Mouse (Mus musculus) cerebellum, postnatal 14 days (tissue): ENCODE measurements around the gene Wfdc1.

Experiments
- DNase-seq, 2 experiments: peaks; one replicate each; pipeline ENCODE4 v3.0.0; 2021; ENCODE audit warnings: mixed read lengths in 2 of 2

The Wfdc1 gene

GRCm38 (mm10) chr8:119737093-119737900 lies 71.1 kb downstream of the Wfdc1 start:
- no peak for DNase-seq
